Mouse (Mus musculus) forebrain, embryonic 10.5 days (tissue): ENCODE measurements around the gene Hsd17b14. TPM values are rescaled to one million over a fixed set of nuclear protein-coding genes. Genes with fewer than 3 reads are reported as not detected.

Source experiments
- DNase-seq: peaks from one replicate; pipeline ENCODE4 v3.0.0-alpha.2; 2017; ENCODE audit warnings: low spot score; ENCODE audit errors: extremely low spot score
- H3K27ac ChIP-seq: fragments of 300-500 bp; sonication (generic); 2 replicates; pipeline ENCODE4 v1.5.1; 2016; ENCODE audit warnings: mild to moderate bottlenecking
- H3K27me3 ChIP-seq: fragments of 300-500 bp; sonication (generic); 2 replicates; pipeline ENCODE4 v1.6.1; 2016; ENCODE audit warnings: mild to moderate bottlenecking; ENCODE audit not compliant: poor library complexity, severe bottlenecking
- H3K36me3 ChIP-seq: fragments of 300-500 bp; sonication (generic); replicated peaks from 2 replicates; pipeline ENCODE4 v1.6.1; 2016; ENCODE audit warnings: mild to moderate bottlenecking, moderate library complexity
- H3K4me1 ChIP-seq: fragments of 300-500 bp; sonication (generic); 2 replicates; pipeline ENCODE4 v1.6.1; 2016
- H3K4me3 ChIP-seq: fragments of 300-500 bp; sonication (generic); 2 replicates; pipeline ENCODE4 v1.5.1; 2016; ENCODE audit warnings: mild to moderate bottlenecking, moderate library complexity
- H3K9me3 ChIP-seq: fragments of 300-500 bp; sonication (generic); 2 replicates; pipeline ENCODE4 v1.6.1; 2016; ENCODE audit warnings: mild to moderate bottlenecking, moderate library complexity
- WGBS: fragments of 180-500 bp; shearing (Covaris S2); methylation state at CpG from one replicate; pipeline ENCODE4 v1.1.7; 2016; 5-methylcytosine and 5-hydroxymethylcytosine counted together
- polyA plus RNA-seq: library from polyadenylated mRNA; unstranded; fragments of >200 nt; fragmentation: Nextera tagmentation; extraction: Ambion mirVana; gene quantifications from 2 replicates; pipeline ENCODE4 v1.2.1, GENCODE M21; 2016

The Hsd17b14 gene
- polyA plus RNA-seq, 1 experiment from 2014 or later: 0.63 TPM

GRCm38 (mm10) chr7:45538163-45539041 lies 16.3 kb upstream of the Hsd17b14 start:
- H3K36me3 ChIP-seq: no peaks in the 10 kb centered on the region
- WGBS: 2% methylated on average over 29 of the region's 29 CpGs
- no peaks in the 10 kb centered on the region for H3K9me3 ChIP-seq
- peak overlapping the region; percentile 87 for H3K27ac ChIP-seq
- H3K4me3 ChIP-seq: peak overlapping the region; percentile 70
- DNase-seq: peak; percentile 66
- H3K27me3 ChIP-seq: no peaks in the 10 kb centered on the region
- H3K4me1 ChIP-seq: peaks cover 21% of the 10 kb centered on the region

DNA sequence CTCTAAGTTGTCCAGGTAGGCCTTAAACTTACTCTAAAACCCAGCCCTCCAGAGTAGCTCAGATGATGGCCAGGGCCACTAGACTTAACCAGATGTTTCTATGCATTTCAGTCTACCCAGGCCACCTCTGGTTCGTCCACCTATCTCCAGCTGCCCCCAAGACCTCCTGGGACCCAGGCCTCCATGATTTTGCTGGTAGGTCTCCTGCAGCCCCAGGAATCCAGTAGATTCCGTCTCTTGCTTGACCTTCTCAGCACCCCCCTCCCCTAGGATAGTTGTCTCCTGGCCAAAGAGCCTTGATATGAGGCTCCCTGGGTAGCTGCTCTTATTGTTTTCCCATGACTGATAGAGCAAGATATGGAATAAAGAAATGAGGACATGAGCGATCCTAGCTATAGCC lies 15.6 kb upstream of the Hsd17b14 start:
- Histone ChIP-seq H3K4me1 (peaks cover 21% of the 10 kb centered on the region), H3K27me3 (no peaks in the 10 kb centered on the region), H3K9me3 (no peaks in the 10 kb centered on the region), H3K4me3 (peak overlapping the region; percentile 10; the same call in 1 of the 2 replicates), H3K27ac (peak overlapping the region; percentile 87), H3K36me3 (no peaks in the 10 kb centered on the region)
- 85% methylated on average over 3 of the region's 3 CpGs for WGBS
- no peak for DNase-seq

- Histone ChIP-seq H3K27me3 (no peaks in the 10 kb centered on the region), H3K4me3 (no peak overlapping the region), H3K4me1 (peaks cover 21% of the 10 kb centered on the region), H3K36me3 (no peaks in the 10 kb centered on the region), H3K27ac (no peak overlapping the region), H3K9me3 (peaks cover 3% of the 10 kb centered on the region; the same call in 1 of the 2 replicates)
- 80% methylated on average over 2 of the region's 2 CpGs for WGBS
- no peak for DNase-seq
Measured at GRCm38 (mm10) chr7:45540213-45540612, 14.5 kb upstream of the Hsd17b14 start.

GRCm38 (mm10) chr7:45544525-45544924 lies 10.2 kb upstream of the Hsd17b14 start:
- H3K4me1 ChIP-seq: 0 out of 2 replicates have a peak, but pooled peaks cover 3% of the 10 kb centered on the region
- DNase-seq: no peak
- H3K27ac ChIP-seq: no peak overlapping the region
- 89% methylated on average over 1 of the region's 1 CpGs for WGBS
- H3K9me3 ChIP-seq: peaks cover 3% of the 10 kb centered on the region; the same call in 1 of the 2 replicates
- H3K36me3 ChIP-seq: no peaks in the 10 kb centered on the region
- H3K4me3 ChIP-seq: no peak overlapping the region
- H3K27me3 ChIP-seq: no peaks in the 10 kb centered on the region

GRCm38 (mm10) chr7:45549641-45550436 lies 4.9 kb upstream of the Hsd17b14 start:
- WGBS: 90% methylated on average over 16 of the region's 16 CpGs

DNA sequence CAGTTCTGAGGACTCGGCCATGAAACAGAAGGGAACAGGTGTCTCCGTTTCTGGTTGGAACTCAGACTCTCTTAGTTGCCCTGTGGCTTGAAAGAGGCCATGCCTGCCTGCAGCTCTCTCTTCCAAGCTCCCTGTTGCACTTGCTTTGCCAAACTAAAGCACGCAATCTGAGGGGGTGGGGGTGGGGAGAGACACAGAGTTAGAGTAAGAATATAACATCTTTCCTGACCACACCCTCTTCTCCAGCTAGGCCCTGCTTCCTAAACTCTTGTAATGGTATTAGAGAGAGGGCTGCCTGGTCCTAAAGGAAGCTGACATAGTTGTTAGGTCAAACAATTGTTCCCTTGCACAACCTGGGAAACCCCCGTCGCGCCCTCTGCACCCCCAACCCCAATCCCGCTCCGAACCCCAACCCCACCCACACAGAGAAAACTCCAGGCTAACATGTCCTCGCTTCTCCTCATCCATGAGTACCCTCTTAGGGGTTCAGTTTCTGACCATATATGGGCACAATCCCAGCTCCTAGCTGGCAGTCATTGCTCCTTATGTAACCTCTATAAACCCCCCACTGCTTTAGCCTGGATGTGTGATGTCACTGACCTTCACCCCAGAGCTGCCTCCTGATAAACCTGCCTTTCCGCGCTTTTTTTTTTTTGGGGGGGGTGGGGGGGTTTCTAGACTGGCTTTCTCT lies 3.7 kb upstream of the Hsd17b14 start:
- no peaks in the 10 kb centered on the region for H3K9me3 ChIP-seq
- 82% methylated on average over 11 of the region's 11 CpGs for WGBS
- DNase-seq: no peak
- H3K27me3 ChIP-seq: no peaks in the 10 kb centered on the region
- H3K4me3 ChIP-seq: no peak overlapping the region
- no peaks in the 10 kb centered on the region for H3K36me3 ChIP-seq
- no peak overlapping the region for H3K27ac ChIP-seq
- peaks cover 7% of the 10 kb centered on the region for H3K4me1 ChIP-seq

More at GRCm38 (mm10) chr7:45549641-45550436, 4.9 kb upstream of the Hsd17b14 start:
- Histone ChIP-seq H3K4me3 (no peak overlapping the region), H3K4me1 (peaks cover 3% of the 10 kb centered on the region), H3K27ac (no peak overlapping the region), H3K27me3 (no peaks in the 10 kb centered on the region), H3K9me3 (no peaks in the 10 kb centered on the region), H3K36me3 (no peaks in the 10 kb centered on the region)
- DNase-seq: no peak

- Histone ChIP-seq H3K36me3 (no peaks in the 10 kb centered on the region), H3K27ac (no peak overlapping the region), H3K27me3 (no peaks in the 10 kb centered on the region), H3K9me3 (no peaks in the 10 kb centered on the region), H3K4me3 (no peak overlapping the region), H3K4me1 (peaks cover 9% of the 10 kb centered on the region)
- no peak for DNase-seq
- WGBS: 83% methylated on average over 8 of the region's 8 CpGs
Measured at GRCm38 (mm10) chr7:45551512-45551883, 3.2 kb upstream of the Hsd17b14 start.

- Histone ChIP-seq H3K27ac (no peak overlapping the region), H3K27me3 (no peaks in the 10 kb centered on the region)
- WGBS: 70% methylated on average over 8 of the region's 8 CpGs
Measured at GRCm38 (mm10) chr7:45553519-45553918, 1.2 kb upstream of the Hsd17b14 start.

DNA sequence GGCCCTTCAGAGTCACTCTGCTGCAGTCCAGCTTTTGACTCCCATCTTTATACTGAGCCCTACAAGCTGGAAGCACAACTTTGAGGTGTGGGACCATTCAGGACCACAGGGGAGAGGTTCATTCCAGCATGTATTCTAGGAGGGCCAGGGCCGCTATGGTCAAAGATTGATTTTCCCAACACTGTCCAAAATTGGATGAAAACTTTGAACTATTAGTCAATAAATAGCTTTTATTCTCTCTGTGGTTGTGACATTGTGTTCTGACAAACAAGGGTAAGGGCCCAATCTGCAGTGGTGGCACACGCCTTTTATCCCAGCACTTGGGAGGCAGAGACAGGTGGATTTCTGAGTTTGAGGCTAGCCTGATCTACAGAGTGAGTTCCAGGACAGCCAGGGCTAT lies 703 bp upstream of the Hsd17b14 start:
- Histone ChIP-seq H3K4me1 (peaks cover 9% of the 10 kb centered on the region), H3K9me3 (no peaks in the 10 kb centered on the region), H3K27me3 (no peaks in the 10 kb centered on the region), H3K4me3 (no peak overlapping the region), H3K27ac (no peak overlapping the region), H3K36me3 (no peaks in the 10 kb centered on the region)
- 97% methylated on average over 2 of the region's 2 CpGs for WGBS
- no peak for DNase-seq

More at GRCm38 (mm10) chr7:45553519-45553918, 1.2 kb upstream of the Hsd17b14 start:
- DNase-seq: no peak
- H3K36me3 ChIP-seq: no peaks in the 10 kb centered on the region
- peaks cover 9% of the 10 kb centered on the region for H3K4me1 ChIP-seq
- H3K9me3 ChIP-seq: no peaks in the 10 kb centered on the region
- H3K4me3 ChIP-seq: no peak overlapping the region

GRCm38 (mm10) chr7:45555787-45556186 lies 1.1 kb downstream of the Hsd17b14 start:
- 27% methylated on average over 8 of the region's 8 CpGs for WGBS
- H3K27ac ChIP-seq: peak overlapping the region; percentile 40; the same call in 1 of the 2 replicates
- H3K27me3 ChIP-seq: no peaks in the 10 kb centered on the region
- H3K4me3 ChIP-seq: no peak overlapping the region
- DNase-seq: peak; percentile 77
- no peaks in the 10 kb centered on the region for H3K36me3 ChIP-seq
- H3K4me1 ChIP-seq: peaks cover 10% of the 10 kb centered on the region
- H3K9me3 ChIP-seq: no peaks in the 10 kb centered on the region

- Histone ChIP-seq H3K36me3 (no peaks in the 10 kb centered on the region), H3K4me1 (peaks cover 26% of the 10 kb centered on the region), H3K27ac (no peak overlapping the region), H3K27me3 (peaks cover 4% of the 10 kb centered on the region; the same call in 1 of the 2 replicates), H3K4me3 (no peak overlapping the region), H3K9me3 (no peaks in the 10 kb centered on the region)
- DNase-seq: no peak
- WGBS: 74% methylated on average over 6 of the region's 6 CpGs
Measured at GRCm38 (mm10) chr7:45558907-45559306, 4.2 kb downstream of the Hsd17b14 start.

DNA sequence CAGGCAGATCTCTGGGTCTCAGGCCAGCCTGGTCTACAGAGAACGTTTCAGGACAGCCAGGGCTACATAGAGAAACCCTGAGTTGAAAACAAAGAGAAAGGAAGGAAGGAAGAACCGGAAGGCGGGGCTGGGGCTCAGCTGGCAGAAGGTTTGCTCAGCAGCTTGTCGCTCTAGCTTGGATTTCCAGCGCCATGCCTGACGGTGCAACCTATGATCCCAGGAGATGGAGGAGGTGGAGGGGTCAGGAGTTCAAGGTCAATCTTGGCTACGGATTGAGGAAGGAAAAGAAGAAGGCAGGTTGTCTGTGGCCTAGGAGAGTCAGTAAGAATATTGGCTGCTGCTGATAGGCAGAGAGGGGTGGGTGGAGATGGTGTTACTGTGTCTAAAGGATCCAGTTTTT lies 5.5 kb downstream of the Hsd17b14 start:
- Histone ChIP-seq H3K9me3 (no peaks in the 10 kb centered on the region), H3K4me3 (no peak overlapping the region), H3K4me1 (peaks cover 20% of the 10 kb centered on the region), H3K36me3 (no peaks in the 10 kb centered on the region), H3K27ac (no peak overlapping the region), H3K27me3 (peaks cover 4% of the 10 kb centered on the region; the same call in 1 of the 2 replicates)
- no peak for DNase-seq
- 88% methylated on average over 7 of the region's 7 CpGs for WGBS
